Mouse (Mus musculus) neural tube, embryonic 12.5 days (tissue): Measurements from ENCODE around the gene Ccser1. TPM values are rescaled to one million over a fixed set of nuclear protein-coding genes. Genes with fewer than 3 reads are reported as not detected.

Experiments used
- ATAC-seq: fragments of 200-750 bp; cut with Nextera tagmentation; 2 replicates; pipeline ENCODE4 v1.8.0; 2017; ENCODE audit warnings: low read depth, mild to moderate bottlenecking, moderate TSS enrichment, moderate library complexity; ENCODE audit not compliant: low FRiP score
- H3K27ac ChIP-seq: fragments of 300-500 bp; sonication (generic); 2 replicates; pipeline ENCODE4 v1.5.1; 2016
- H3K27me3 ChIP-seq: fragments of 300-500 bp; sonication (generic); replicated peaks from 2 replicates; pipeline ENCODE4 v1.6.1; 2016; ENCODE audit warnings: mild to moderate bottlenecking
- H3K36me3 ChIP-seq: fragments of 300-500 bp; sonication (generic); 2 replicates; pipeline ENCODE4 v1.6.1; 2016; ENCODE audit warnings: mild to moderate bottlenecking
- H3K4me1 ChIP-seq: fragments of 300-500 bp; sonication (generic); 2 replicates; pipeline ENCODE4 v1.6.1; 2016
- H3K4me2 ChIP-seq: fragments of 300-500 bp; sonication (generic); replicated peaks from 2 replicates; pipeline ENCODE4 v1.6.1; 2016; ENCODE audit warnings: mild to moderate bottlenecking
- H3K4me3 ChIP-seq: fragments of 300-500 bp; sonication (generic); 2 replicates; pipeline ENCODE4 v1.5.1; 2016
- H3K9ac ChIP-seq: fragments of 300-500 bp; sonication (generic); 2 replicates; pipeline ENCODE4 v1.6.1; 2016; ENCODE audit warnings: mild to moderate bottlenecking
- H3K9me3 ChIP-seq: fragments of 300-500 bp; sonication (generic); 2 replicates; pipeline ENCODE4 v1.6.1; 2016; ENCODE audit warnings: mild to moderate bottlenecking
- WGBS: fragments of 180-500 bp; shearing (Covaris S2); methylation state at CpG from one replicate; pipeline ENCODE4 v1.1.7; 2016; 5-methylcytosine and 5-hydroxymethylcytosine counted together
- polyA plus RNA-seq: library from polyadenylated mRNA; unstranded; fragments of >200 nt; fragmentation: Nextera tagmentation; extraction: Ambion mirVana; gene quantifications from 2 replicates; pipeline ENCODE4 v1.2.1, GENCODE M21; 2016

The Ccser1 gene
- polyA plus RNA-seq, 1 experiment from 2014 or later, result 19.4 TPM

- Histone ChIP-seq H3K9ac (no peak overlapping the region), H3K4me1 (no peaks in the 10 kb centered on the region), H3K27me3 (no peaks in the 10 kb centered on the region), H3K4me2 (no peak overlapping the region), H3K36me3 (no peaks in the 10 kb centered on the region), H3K4me3 (no peak overlapping the region), H3K27ac (no peak overlapping the region), H3K9me3 (no peaks in the 10 kb centered on the region)
- ATAC-seq, result no peak
Observed at GRCm38 (mm10) chr6:61661414-61661813, 481.3 kb downstream of the Ccser1 start.

- 95% methylated on average over 1 of the region's 1 CpGs for WGBS
- ATAC-seq, result no peak
- no peak overlapping the region for H3K9ac ChIP-seq
- H3K4me2 ChIP-seq, result no peak overlapping the region
- H3K4me1 ChIP-seq, result no peaks in the 10 kb centered on the region
- H3K9me3 ChIP-seq, result no peaks in the 10 kb centered on the region
- H3K36me3 ChIP-seq, result no peaks in the 10 kb centered on the region
- no peak overlapping the region for H3K4me3 ChIP-seq
- no peaks in the 10 kb centered on the region for H3K27me3 ChIP-seq
- H3K27ac ChIP-seq, result no peak overlapping the region
Observed at GRCm38 (mm10) chr6:61664572-61664971, 484.4 kb downstream of the Ccser1 start.

DNA sequence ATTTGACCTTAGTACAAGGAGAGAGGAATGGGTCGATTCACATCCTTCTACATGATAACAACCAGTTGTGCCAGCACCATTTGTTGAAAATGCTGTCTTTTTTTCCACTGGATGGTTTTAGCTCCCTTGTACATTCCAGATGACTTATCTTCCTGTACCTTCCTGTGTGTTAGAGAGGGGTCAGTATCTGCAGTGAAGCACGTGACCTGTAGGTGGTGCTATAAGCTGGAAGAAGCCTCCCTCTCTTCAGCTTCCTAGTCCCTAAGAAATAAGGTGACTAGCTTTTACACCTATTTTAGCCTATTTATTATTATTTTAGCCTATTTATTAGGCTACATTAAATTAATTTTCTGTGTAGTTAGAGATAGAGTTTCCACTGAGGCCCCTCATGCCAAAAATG is 506.9 kb downstream of the Ccser1 start:
- H3K27me3 ChIP-seq, result no peaks in the 10 kb centered on the region
- no peak overlapping the region for H3K9ac ChIP-seq
- no peak overlapping the region for H3K4me2 ChIP-seq
- no peaks in the 10 kb centered on the region for H3K36me3 ChIP-seq
- H3K27ac ChIP-seq, result no peak overlapping the region
- H3K4me1 ChIP-seq, result no peaks in the 10 kb centered on the region
- H3K9me3 ChIP-seq, result no peaks in the 10 kb centered on the region
- H3K4me3 ChIP-seq, result no peak overlapping the region
- ATAC-seq, result no peak
- WGBS, result 37% methylated on average over 2 of the region's 2 CpGs

DNA sequence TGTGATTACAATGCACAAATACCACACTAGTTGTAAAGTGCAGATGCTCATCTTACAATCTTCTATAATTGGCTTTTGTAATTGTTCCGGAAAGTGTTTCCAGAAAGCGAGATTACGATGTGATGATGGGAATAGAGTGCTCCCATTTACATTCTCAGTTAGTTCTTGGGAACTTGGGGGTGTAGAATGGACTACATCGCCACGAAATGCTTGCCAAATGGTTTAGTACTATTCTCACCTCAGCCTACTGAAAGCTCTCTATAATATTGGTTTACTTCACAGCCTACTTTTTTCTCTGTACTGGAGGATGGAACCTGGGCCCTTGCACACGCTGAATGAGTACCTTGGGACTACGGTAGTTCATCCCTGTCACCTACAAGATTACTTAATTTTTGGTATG is 522.9 kb downstream of the Ccser1 start:
- no peaks in the 10 kb centered on the region for H3K27me3 ChIP-seq
- H3K27ac ChIP-seq, result no peak overlapping the region
- H3K9ac ChIP-seq, result no peak overlapping the region
- no peaks in the 10 kb centered on the region for H3K4me1 ChIP-seq
- H3K4me3 ChIP-seq, result no peak overlapping the region
- H3K36me3 ChIP-seq, result no peaks in the 10 kb centered on the region
- WGBS, result 92% methylated on average over 7 of the region's 7 CpGs
- H3K9me3 ChIP-seq, result no peaks in the 10 kb centered on the region
- no peak for ATAC-seq
- H3K4me2 ChIP-seq, result no peak overlapping the region

GRCm38 (mm10) chr6:61721220-61721619 is 541.1 kb downstream of the Ccser1 start:
- Histone ChIP-seq H3K9me3 (no peaks in the 10 kb centered on the region), H3K9ac (no peak overlapping the region), H3K4me2 (no peak overlapping the region), H3K4me3 (no peak overlapping the region), H3K27ac (no peak overlapping the region), H3K36me3 (no peaks in the 10 kb centered on the region), H3K4me1 (no peaks in the 10 kb centered on the region), H3K27me3 (no peaks in the 10 kb centered on the region)
- ATAC-seq, result no peak
- WGBS, result 85% methylated on average over 1 of the region's 1 CpGs

GRCm38 (mm10) chr6:61729065-61729464 is 548.9 kb downstream of the Ccser1 start:
- 57% methylated on average over 1 of the region's 1 CpGs for WGBS
- no peak for ATAC-seq
- H3K27me3 ChIP-seq, result no peaks in the 10 kb centered on the region
- H3K4me2 ChIP-seq, result no peak overlapping the region
- H3K4me1 ChIP-seq, result no peaks in the 10 kb centered on the region
- no peak overlapping the region for H3K4me3 ChIP-seq
- no peaks in the 10 kb centered on the region for H3K9me3 ChIP-seq
- H3K27ac ChIP-seq, result no peak overlapping the region
- H3K36me3 ChIP-seq, result no peaks in the 10 kb centered on the region
- H3K9ac ChIP-seq, result no peak overlapping the region

GRCm38 (mm10) chr6:61730088-61730880 is 550.2 kb downstream of the Ccser1 start:
- no peaks in the 10 kb centered on the region for H3K27me3 ChIP-seq
- no peak overlapping the region for H3K4me3 ChIP-seq
- H3K9ac ChIP-seq, result no peak overlapping the region
- no peaks in the 10 kb centered on the region for H3K36me3 ChIP-seq
- no peaks in the 10 kb centered on the region for H3K4me1 ChIP-seq
- H3K4me2 ChIP-seq, result no peak overlapping the region
- no peak for ATAC-seq
- no peak overlapping the region for H3K27ac ChIP-seq
- H3K9me3 ChIP-seq, result no peaks in the 10 kb centered on the region
- WGBS, result 75% methylated on average over 5 of the region's 5 CpGs

GRCm38 (mm10) chr6:61746346-61746745 is 566.2 kb downstream of the Ccser1 start:
- no peaks in the 10 kb centered on the region for H3K4me1 ChIP-seq
- no peaks in the 10 kb centered on the region for H3K36me3 ChIP-seq
- no peak for ATAC-seq
- H3K27ac ChIP-seq, result no peak overlapping the region
- no peaks in the 10 kb centered on the region for H3K27me3 ChIP-seq
- H3K4me2 ChIP-seq, result no peak overlapping the region
- 69% methylated on average over 1 of the region's 1 CpGs for WGBS
- no peak overlapping the region for H3K9ac ChIP-seq
- no peak overlapping the region for H3K4me3 ChIP-seq
- H3K9me3 ChIP-seq, result no peaks in the 10 kb centered on the region

DNA sequence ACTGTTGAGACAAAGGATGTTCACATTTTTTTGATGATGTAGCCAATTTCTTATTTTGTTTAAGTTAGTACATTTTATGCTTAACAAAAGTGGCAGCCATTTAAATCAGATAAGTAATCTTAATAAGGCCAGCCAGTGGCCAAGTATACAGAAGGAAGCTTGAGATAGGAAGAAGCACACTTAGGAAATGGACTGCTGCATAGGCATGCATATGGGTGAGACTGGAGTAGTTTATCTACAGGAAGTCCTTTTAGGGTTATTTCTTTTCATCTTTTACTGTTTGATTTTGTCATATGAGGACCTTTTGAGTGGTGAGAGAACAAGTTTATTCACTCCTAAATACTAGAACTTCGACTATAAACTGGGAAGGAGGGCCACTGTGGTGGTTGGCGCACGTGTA is 582.0 kb downstream of the Ccser1 start:
- H3K27ac ChIP-seq, result no peak overlapping the region
- H3K9me3 ChIP-seq, result no peaks in the 10 kb centered on the region
- H3K36me3 ChIP-seq, result no peaks in the 10 kb centered on the region
- 92% methylated on average over 3 of the region's 3 CpGs for WGBS
- no peak for ATAC-seq
- no peak overlapping the region for H3K9ac ChIP-seq
- no peak overlapping the region for H3K4me3 ChIP-seq
- H3K4me1 ChIP-seq, result no peaks in the 10 kb centered on the region
- H3K27me3 ChIP-seq, result no peaks in the 10 kb centered on the region
- no peak overlapping the region for H3K4me2 ChIP-seq

- no peak overlapping the region for H3K4me3 ChIP-seq
- 64% methylated on average over 5 of the region's 5 CpGs for WGBS
- H3K36me3 ChIP-seq, result no peaks in the 10 kb centered on the region
- no peaks in the 10 kb centered on the region for H3K9me3 ChIP-seq
- H3K27me3 ChIP-seq, result no peaks in the 10 kb centered on the region
- no peak overlapping the region for H3K4me2 ChIP-seq
- no peak overlapping the region for H3K27ac ChIP-seq
- H3K4me1 ChIP-seq, result no peaks in the 10 kb centered on the region
- no peak overlapping the region for H3K9ac ChIP-seq
- no peak for ATAC-seq
Observed at GRCm38 (mm10) chr6:61763379-61763778, 583.3 kb downstream of the Ccser1 start.

- no peak overlapping the region for H3K9ac ChIP-seq
- 80% methylated on average over 2 of the region's 2 CpGs for WGBS
- no peak overlapping the region for H3K4me3 ChIP-seq
- no peaks in the 10 kb centered on the region for H3K36me3 ChIP-seq
- no peaks in the 10 kb centered on the region for H3K9me3 ChIP-seq
- no peak overlapping the region for H3K27ac ChIP-seq
- no peaks in the 10 kb centered on the region for H3K27me3 ChIP-seq
- no peak overlapping the region for H3K4me2 ChIP-seq
- ATAC-seq, result no peak
- H3K4me1 ChIP-seq, result no peaks in the 10 kb centered on the region
Observed at GRCm38 (mm10) chr6:61765801-61766200, 585.7 kb downstream of the Ccser1 start.

DNA sequence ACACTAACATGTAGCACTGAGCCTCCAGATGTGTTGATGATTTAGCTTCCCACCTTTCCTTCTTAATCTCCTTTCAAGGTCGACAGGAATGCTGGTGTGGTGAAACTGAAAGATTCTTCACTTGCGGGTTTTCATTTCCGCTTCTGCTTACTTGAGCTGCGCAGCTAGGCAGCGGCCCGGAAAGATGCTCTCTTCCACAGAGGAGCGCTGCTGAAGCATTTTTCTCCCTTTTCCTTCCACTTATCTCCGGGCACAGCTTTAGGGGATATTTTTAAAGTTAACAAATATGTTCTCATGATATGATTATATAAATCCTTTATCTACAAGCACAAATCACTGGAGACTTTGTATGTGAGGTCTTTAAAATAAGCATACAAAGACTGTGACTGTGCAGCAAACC is 587.0 kb downstream of the Ccser1 start:
- no peak for ATAC-seq
- Histone ChIP-seq H3K4me1 (no peaks in the 10 kb centered on the region), H3K4me3 (no peak overlapping the region), H3K27ac (no peak overlapping the region), H3K4me2 (no peak overlapping the region), H3K36me3 (no peaks in the 10 kb centered on the region), H3K9ac (no peak overlapping the region), H3K9me3 (no peaks in the 10 kb centered on the region), H3K27me3 (no peaks in the 10 kb centered on the region)
- 77% methylated on average over 8 of the region's 8 CpGs for WGBS

DNA sequence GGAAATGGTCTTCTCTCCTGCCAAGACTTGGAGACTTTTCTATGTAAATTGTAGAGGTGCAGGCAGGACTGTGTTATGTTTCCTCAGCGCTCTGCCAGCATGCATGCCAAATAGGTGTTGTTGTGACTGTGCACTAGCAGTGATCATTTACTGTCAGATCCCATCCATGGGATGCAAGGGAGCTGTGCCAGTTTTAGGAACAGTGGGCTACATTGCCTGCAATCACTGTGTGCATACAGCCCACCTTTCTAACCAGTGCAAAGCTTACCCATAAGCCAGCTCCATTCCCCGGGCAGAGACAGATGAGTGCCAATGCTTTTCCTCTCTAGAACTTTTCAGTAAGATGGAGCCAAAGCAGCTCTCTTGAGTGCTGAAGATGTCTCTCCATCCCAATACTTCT is 606.6 kb downstream of the Ccser1 start:
- Histone ChIP-seq H3K36me3 (no peaks in the 10 kb centered on the region), H3K9me3 (no peaks in the 10 kb centered on the region), H3K27ac (no peak overlapping the region), H3K9ac (no peak overlapping the region), H3K27me3 (no peaks in the 10 kb centered on the region), H3K4me2 (no peak overlapping the region), H3K4me3 (no peak overlapping the region), H3K4me1 (no peaks in the 10 kb centered on the region)
- no peak for ATAC-seq
- 91% methylated on average over 2 of the region's 2 CpGs for WGBS
